Mouse (Mus musculus) MEL (cell line): Measurements from ENCODE around the gene Cdc42bpb. TPM values are rescaled to one million over a fixed set of nuclear protein-coding genes. Genes with fewer than 3 reads are reported as not detected.

Source experiments
- DNase-seq: peaks from one replicate; pipeline ENCODE4 v3.0.0; 2011; ENCODE audit warnings: low read depth, low spot score
- H3K27ac ChIP-seq: 2 replicates; pipeline ENCODE4 v1.5.1; 2012; ENCODE audit warnings: low read depth, mild to moderate bottlenecking, control low read depth, low read length, moderate library complexity; ENCODE audit not compliant: control insufficient read depth
- H3K27me3 ChIP-seq, 2 experiments: fragments of 150-350 bp in 1 of 2; sonication (generic) in 1 of 2; 2 replicates each; pipeline ENCODE4 v1.6.1; 2012; ENCODE audit warnings: low read length in 2 of 2, mild to moderate bottlenecking in 2 of 2, improper control_type of control experiment in 1 of 2, moderate library complexity in 1 of 2; ENCODE audit not compliant: insufficient read depth in 2 of 2, control insufficient read depth in 1 of 2
- H3K36me3 ChIP-seq, 2 experiments: 2 replicates each; pipeline ENCODE4 v1.6.1; 2012 to 2014; ENCODE audit warnings: low read length in 2 of 2, improper control_type of control experiment in 1 of 2, inconsistent platforms in 1 of 2, mild to moderate bottlenecking in 1 of 2; ENCODE audit not compliant: insufficient read depth in 2 of 2, control insufficient read depth in 1 of 2
- H3K4me1 ChIP-seq, 2 experiments: fragments of 150-350 bp in 1 of 2; sonication (generic) in 1 of 2; 2 replicates each; pipeline ENCODE4 v1.6.1; 2012; ENCODE audit warnings: low read length in 2 of 2, improper control_type of control experiment in 1 of 2, mild to moderate bottlenecking in 1 of 2; ENCODE audit not compliant: insufficient read depth in 2 of 2, control insufficient read depth in 1 of 2
- H3K4me3 ChIP-seq, 2 experiments: fragments of 150-350 bp in 1 of 2; sonication (generic) in 1 of 2; 2 replicates each; pipeline ENCODE4 v1.5.1; 2012; ENCODE audit warnings: low read depth in 2 of 2, low read length in 2 of 2, mild to moderate bottlenecking in 2 of 2, moderate library complexity in 2 of 2, control low read depth in 1 of 2, improper control_type of control experiment in 1 of 2; ENCODE audit not compliant: control insufficient read depth in 1 of 2, insufficient read depth in 1 of 2
- H3K79me2 ChIP-seq: 2 replicates; pipeline ENCODE4 v1.6.1; 2012; ENCODE audit warnings: mild to moderate bottlenecking, low read length, moderate library complexity; ENCODE audit not compliant: control insufficient read depth, poor library complexity, insufficient read depth
- H3K9ac ChIP-seq: 2 replicates; pipeline ENCODE4 v1.6.1; 2012; ENCODE audit warnings: low read depth, mild to moderate bottlenecking, control low read depth, low read length, moderate library complexity; ENCODE audit not compliant: control insufficient read depth, poor library complexity, severe bottlenecking
- H3K9me3 ChIP-seq: fragments of 150-350 bp; sonication (generic); replicated peaks from 2 replicates; pipeline ENCODE4 v1.6.1; 2012; ENCODE audit warnings: mild to moderate bottlenecking, low read length, improper control_type of control experiment, moderate library complexity; ENCODE audit not compliant: insufficient read depth
- CHD2 ChIP-seq: IDR thresholded peaks from 2 replicates; pipeline ENCODE4 v1.6.1; 2011; ENCODE audit warnings: low read length, improper control_type of control experiment
- CTCF ChIP-seq, 3 experiments: IDR thresholded peaks in 2 of 3; conservative IDR thresholded peaks in 1 of 3; 2 replicates each; pipeline ENCODE4 v1.5.1; 2011 to 2012; ENCODE audit warnings: low read length in 3 of 3, low read depth in 2 of 3, mild to moderate bottlenecking in 2 of 3, improper control_type of control experiment in 1 of 3, inconsistent platforms in 1 of 3, mixed read lengths in 1 of 3, moderate library complexity in 1 of 3; ENCODE audit not compliant: control insufficient read depth in 1 of 3, insufficient read depth in 1 of 3, poor library complexity in 1 of 3, severe bottlenecking in 1 of 3
- ELF1 ChIP-seq: IDR thresholded peaks from 2 replicates; pipeline ENCODE4 v1.6.1; 2014; ENCODE audit warnings: low read depth, mild to moderate bottlenecking, inconsistent platforms, low read length, improper control_type of control experiment, moderate library complexity
- EP300 ChIP-seq, 2 experiments: IDR thresholded peaks; 2 replicates each; pipeline ENCODE4 v1.6.1; 2011; ENCODE audit warnings: improper control_type of control experiment in 2 of 2, low read length in 2 of 2, low read depth in 1 of 2, mild to moderate bottlenecking in 1 of 2
- ETS1 ChIP-seq: IDR thresholded peaks from 2 replicates; pipeline ENCODE4 v1.6.1; 2012; ENCODE audit warnings: low read depth, mild to moderate bottlenecking, inconsistent platforms, low read length, improper control_type of control experiment, moderate library complexity
- GABPA ChIP-seq: IDR thresholded peaks from 2 replicates; pipeline ENCODE4 v1.6.1; 2012; ENCODE audit warnings: low read depth, mild to moderate bottlenecking, inconsistent platforms, low read length, improper control_type of control experiment, moderate library complexity
- GATA1 ChIP-seq: IDR thresholded peaks from 2 replicates; pipeline ENCODE4 v1.6.1; 2011; ENCODE audit warnings: low read depth, low read length, improper control_type of control experiment
- MAX ChIP-seq: IDR thresholded peaks from 2 replicates; pipeline ENCODE4 v1.6.1; 2011; ENCODE audit warnings: low read length, improper control_type of control experiment
- POLR2A ChIP-seq, 2 experiments: IDR thresholded peaks; 2 replicates each; pipeline ENCODE4 v1.6.1; 2011 to 2012; ENCODE audit warnings: low read length in 2 of 2, mild to moderate bottlenecking in 2 of 2, control low read depth in 1 of 2, improper control_type of control experiment in 1 of 2, low read depth in 1 of 2, moderate library complexity in 1 of 2; ENCODE audit not compliant: control insufficient read depth in 1 of 2, insufficient read depth in 1 of 2, poor library complexity in 1 of 2
- RAD21 ChIP-seq: IDR thresholded peaks from 2 replicates; pipeline ENCODE4 v1.6.1; 2011; ENCODE audit warnings: mild to moderate bottlenecking, low read depth, low read length, improper control_type of control experiment
- SMC3 ChIP-seq: IDR thresholded peaks from 2 replicates; pipeline ENCODE4 v1.6.1; 2011; ENCODE audit warnings: low read depth, low read length, improper control_type of control experiment
- USF2 ChIP-seq, 2 experiments: IDR thresholded peaks; 2 replicates each; pipeline ENCODE4 v1.6.1; 2011 to 2012; ENCODE audit warnings: improper control_type of control experiment in 2 of 2, low read length in 2 of 2, borderline replicate concordance in 1 of 2, inconsistent platforms in 1 of 2, low read depth in 1 of 2, mild to moderate bottlenecking in 1 of 2; ENCODE audit not compliant: insufficient read depth in 1 of 2
- ZC3H11A ChIP-seq: IDR thresholded peaks from 2 replicates; pipeline ENCODE4 v1.6.1; 2012; ENCODE audit warnings: low read depth, mild to moderate bottlenecking, inconsistent platforms, low read length, improper control_type of control experiment
- ZKSCAN1 ChIP-seq: IDR thresholded peaks from 2 replicates; pipeline ENCODE4 v1.6.1; 2012; ENCODE audit warnings: low read depth, mild to moderate bottlenecking, inconsistent platforms, low read length, improper control_type of control experiment, moderate library complexity
- ZMIZ1 ChIP-seq: IDR thresholded peaks from 2 replicates; pipeline ENCODE4 v1.6.1; 2012; ENCODE audit warnings: low read depth, mild to moderate bottlenecking, inconsistent platforms, low read length, improper control_type of control experiment, moderate library complexity
- polyA plus RNA-seq, 2 experiments: library from polyadenylated mRNA; stranded (reverse) in 1 of 2; unstranded in 1 of 2; fragments of >175 nt in 1 of 2; fragments of >200 nt in 1 of 2; gene quantifications; 2 replicates each; pipeline versions ENCODE4 v1.2.1 to v1.2.4; 2012; ENCODE audit warnings: low replicate concordance in 2 of 2, low read depth in 1 of 2; ENCODE audit not compliant: insufficient read length in 2 of 2, insufficient read depth in 1 of 2, missing spikeins in 1 of 2
- total RNA-seq: library from RNA; depleted of rRNA; stranded (reverse); fragments of 300-350 nt; gene quantifications from 2 replicates; pipeline ENCODE4 v1.2.3, GENCODE M21; 2012

Cdc42bpb gene
- total and polyA plus RNA-seq, 3 experiments, result not detected

DNA sequence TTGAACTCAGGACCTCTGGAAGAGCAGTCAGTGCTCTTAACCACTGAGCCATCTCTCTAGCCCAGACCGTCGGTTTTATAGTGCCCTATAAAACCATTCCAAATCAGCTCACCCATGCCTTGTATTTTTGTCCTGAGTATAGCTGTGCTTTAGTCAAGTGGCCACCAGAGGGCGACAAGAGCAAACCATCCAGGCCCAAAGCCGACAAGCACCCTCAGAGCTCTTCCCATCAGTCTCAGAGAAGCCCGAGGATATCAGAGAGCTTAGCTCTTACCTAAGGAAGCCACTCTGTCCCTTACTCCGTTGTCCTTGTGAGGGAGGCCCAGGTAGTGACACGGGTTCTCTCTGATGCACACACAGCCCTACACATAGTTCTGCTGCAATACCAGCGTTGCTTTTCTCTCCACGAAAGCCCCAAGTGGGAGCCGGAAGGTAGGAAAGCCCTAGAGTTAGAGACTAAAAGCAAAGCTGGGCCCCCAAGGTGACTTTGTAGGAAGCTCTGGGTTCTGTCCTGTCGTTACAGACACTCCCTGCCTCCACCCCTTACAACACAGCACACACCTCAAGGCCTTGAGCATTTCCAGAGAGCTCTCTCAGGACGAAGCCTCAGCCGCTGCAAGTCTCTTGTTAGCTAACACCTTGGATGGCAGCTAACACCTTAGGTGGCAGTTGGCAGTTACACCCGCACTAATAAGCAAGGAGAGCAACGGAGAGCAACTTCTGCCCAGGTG lies 24.1 kb upstream of the Cdc42bpb start:
- peak; percentile 78 for DNase-seq
- Histone ChIP-seq H3K27ac (no peak overlapping the region), H3K9me3 (no peaks in the 10 kb centered on the region), H3K79me2 (no peaks in the 10 kb centered on the region), H3K27me3 (peaks cover 0 to 9% of the 10 kb centered on the region in 2 experiments; a peak in 3 of 4 replicates), H3K36me3 (no peaks in the 10 kb centered on the region), H3K9ac (no peak overlapping the region), H3K4me1 (no peaks in the 10 kb centered on the region), H3K4me3 (no peak overlapping the region)
- TF ChIP-seq ZC3H11A (peak; percentile 77), MAX (no peak), ETS1 (no peak), CTCF (IDR thresholded peaks at IDR 0.05 in 2 of 3, conservative IDR thresholded peaks at IDR 0.05 in 1 of 3; ENCODE audit: control insufficient read depth in 1 of 3, insufficient read depth in 1 of 3, low read depth in 2 of 3, low read length in 3 of 3, poor library complexity in 1 of 3, severe bottlenecking in 1 of 3) (peak; percentile 80 to 95 (median 94)), USF2 (IDR thresholded peaks at IDR 0.05; ENCODE audit: borderline replicate concordance in 1 of 2, insufficient read depth in 1 of 2, low read depth in 1 of 2, low read length in 2 of 2) (no peak), RAD21 (peak; percentile 89), SMC3 (peak; percentile 88), CHD2 (no peak), EP300 (IDR thresholded peaks at IDR 0.05; ENCODE audit: low read depth in 1 of 2, low read length in 2 of 2) (no peak), ELF1 (no peak), POLR2A (IDR thresholded peaks at IDR 0.05; ENCODE audit: control insufficient read depth in 1 of 2, insufficient read depth in 1 of 2, low read depth in 1 of 2, low read length in 2 of 2, poor library complexity in 1 of 2) (no peak)

DNA sequence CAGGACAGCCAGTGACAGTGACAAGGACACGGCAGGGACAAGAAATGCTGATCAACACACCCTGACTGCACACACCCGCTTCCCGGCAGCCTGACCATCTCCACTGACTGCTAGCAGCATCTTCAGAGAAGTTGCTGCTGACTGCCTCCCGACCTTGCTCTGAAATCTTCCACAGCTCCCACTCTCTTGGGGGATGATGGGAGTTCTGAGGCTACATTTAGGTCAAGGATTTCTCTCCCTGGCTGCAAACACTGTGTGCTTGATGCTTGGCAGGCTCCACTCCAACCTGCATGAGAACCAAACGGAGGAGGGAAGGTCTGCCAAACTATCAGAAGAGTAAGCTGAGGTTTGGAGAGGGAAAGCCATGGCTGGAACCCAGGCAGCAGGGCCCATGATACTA lies 19.5 kb upstream of the Cdc42bpb start:
- no peak overlapping the region for H3K4me3 ChIP-seq
- H3K27ac ChIP-seq, result no peak overlapping the region
- no peaks in the 10 kb centered on the region for H3K4me1 ChIP-seq
- no peaks in the 10 kb centered on the region for H3K79me2 ChIP-seq
- H3K27me3 ChIP-seq, result peaks cover 25 to 26% of the 10 kb centered on the region in 2 experiments
- H3K9ac ChIP-seq, result no peak overlapping the region
- no peaks in the 10 kb centered on the region for H3K9me3 ChIP-seq
- DNase-seq, result no peak
- H3K36me3 ChIP-seq, result no peaks in the 10 kb centered on the region
- TF ChIP-seq ETS1, result no peak
- no peak for TF ChIP-seq POLR2A (IDR thresholded peaks at IDR 0.05; ENCODE audit: control insufficient read depth in 1 of 2, insufficient read depth in 1 of 2, low read depth in 1 of 2, low read length in 2 of 2, poor library complexity in 1 of 2)
- no peak for TF ChIP-seq ZKSCAN1
- TF ChIP-seq USF2 (IDR thresholded peaks at IDR 0.05; ENCODE audit: borderline replicate concordance in 1 of 2, insufficient read depth in 1 of 2, low read depth in 1 of 2, low read length in 2 of 2), result no peak
- no peak for TF ChIP-seq GABPA
- no peak for TF ChIP-seq ELF1
- no peak for TF ChIP-seq GATA1
- no peak for TF ChIP-seq ZMIZ1
